Mouse (Mus musculus) lung, postnatal 0 days (tissue): ENCODE data around the gene Havcr1. TPM values are rescaled to one million over a fixed set of nuclear protein-coding genes. Genes with fewer than 3 reads are reported as not detected.

Experiments used
- ATAC-seq: fragments of 200-750 bp; cut with Nextera tagmentation; 2 replicates; pipeline ENCODE4 v1.8.0; 2017; ENCODE audit warnings: moderate library complexity
- DNase-seq: peaks from one replicate; pipeline ENCODE4 v3.0.0-alpha.2; 2016; ENCODE audit warnings: low spot score
- H3K27ac ChIP-seq: fragments of 300-500 bp; sonication (generic); 2 replicates; pipeline ENCODE4 v1.5.1; 2014; ENCODE audit warnings: antibody characterized with exemption, mild to moderate bottlenecking, low read length, mixed read lengths
- H3K27me3 ChIP-seq: fragments of 300-500 bp; sonication (generic); replicated peaks from 2 replicates; pipeline ENCODE4 v1.6.1; 2014; ENCODE audit warnings: low read length, mixed read lengths; ENCODE audit not compliant: insufficient read depth
- H3K36me3 ChIP-seq: fragments of 300-500 bp; sonication (generic); 2 replicates; pipeline ENCODE4 v1.6.1; 2014; ENCODE audit warnings: low read length, mixed read lengths; ENCODE audit not compliant: insufficient read depth
- H3K4me1 ChIP-seq: fragments of 300-500 bp; sonication (generic); 2 replicates; pipeline ENCODE4 v1.6.1; 2014; ENCODE audit warnings: antibody characterized with exemption, low read depth, low read length, mixed read lengths; ENCODE audit not compliant: insufficient read depth
- H3K4me2 ChIP-seq: fragments of 300-500 bp; sonication (generic); replicated peaks from 2 replicates; pipeline ENCODE4 v1.6.1; 2014; ENCODE audit warnings: low read depth, mild to moderate bottlenecking, low read length, moderate library complexity, mixed read lengths
- H3K4me3 ChIP-seq: fragments of 300-500 bp; sonication (generic); 2 replicates; pipeline ENCODE4 v1.5.1; 2014; ENCODE audit warnings: low read depth, low read length
- H3K9ac ChIP-seq: fragments of 300-500 bp; sonication (generic); replicated peaks from 2 replicates; pipeline ENCODE4 v1.6.1; 2014; ENCODE audit warnings: low read depth, mild to moderate bottlenecking
- H3K9me3 ChIP-seq: fragments of 300-500 bp; sonication (generic); 2 replicates; pipeline ENCODE4 v1.6.1; 2016; ENCODE audit warnings: low read length, mixed read lengths
- CTCF ChIP-seq: IDR thresholded peaks from 2 replicates; pipeline ENCODE4 v1.5.1; 2016; ENCODE audit warnings: antibody characterized with exemption, mild to moderate bottlenecking
- EP300 ChIP-seq: IDR thresholded peaks from 2 replicates; pipeline ENCODE4 v1.6.1; 2016; ENCODE audit warnings: antibody characterized with exemption, mild to moderate bottlenecking, control low read depth
- WGBS: fragments of 180-500 bp; shearing (Covaris S2); extraction: QIAGEN DNeasy Blood & Tissue Kit; methylation state at CpG from one replicate; pipeline ENCODE4 v1.1.7; 2014; 5-methylcytosine and 5-hydroxymethylcytosine counted together
- polyA plus RNA-seq: library from polyadenylated mRNA; unstranded; fragments of >200 nt; fragmentation: Nextera tagmentation; extraction: Ambion mirVana; gene quantifications from 2 replicates; pipeline ENCODE4 v1.2.1, GENCODE M21; 2015

Havcr1 gene
- polyA plus RNA-seq, 1 experiment from 2014 or later = 0.33 TPM

GRCm38 (mm10) chr11:46804440-46804839 lies 69.6 kb downstream of the Havcr1 start:
- ATAC-seq = no peak
- Histone ChIP-seq H3K9me3 (no peaks in the 10 kb centered on the region), H3K4me2 (no peak overlapping the region), H3K4me3 (no peak overlapping the region), H3K9ac (no peak overlapping the region), H3K27ac (no peak overlapping the region), H3K4me1 (no peaks in the 10 kb centered on the region), H3K27me3 (no peaks in the 10 kb centered on the region), H3K36me3 (no peaks in the 10 kb centered on the region)
- WGBS = 74% methylated on average over 2 of the region's 2 CpGs
- DNase-seq = no peak
- TF ChIP-seq EP300 = no peak
- TF ChIP-seq CTCF = no peak

- H3K9ac ChIP-seq = no peak within 1 kb of the TSS
- DNase-seq (no peak), ATAC-seq (no peak)
- WGBS = 67% methylated on average over 5 of the region's 5 CpGs
- H3K9me3 ChIP-seq = no peaks in the 10 kb centered on the region
- no peaks in the 10 kb centered on the region for H3K36me3 ChIP-seq
- TF ChIP-seq CTCF = no peak
- TF ChIP-seq EP300 = no peak
- no peaks in the 10 kb centered on the region for H3K4me1 ChIP-seq
- H3K4me3 ChIP-seq = no peak within 1 kb of the TSS
- no peaks in the 10 kb centered on the region for H3K27me3 ChIP-seq
- H3K27ac ChIP-seq = no peak within 1 kb of the TSS
- H3K4me2 ChIP-seq = no peak within 1 kb of the TSS
Measured at GRCm38 (mm10) chr11:46810511-46810910, 75.6 kb downstream of the Havcr1 start, which contains the start of gene Timd4. Gene Timd4 (plus strand): TSS chr11:46810800.

- no peak overlapping the region for H3K9ac ChIP-seq
- no peaks in the 10 kb centered on the region for H3K36me3 ChIP-seq
- ATAC-seq (no peak), DNase-seq (no peak)
- 79% methylated on average over 5 of the region's 5 CpGs for WGBS
- H3K27ac ChIP-seq = no peak overlapping the region
- H3K4me1 ChIP-seq = no peaks in the 10 kb centered on the region
- no peaks in the 10 kb centered on the region for H3K9me3 ChIP-seq
- no peak overlapping the region for H3K4me3 ChIP-seq
- TF ChIP-seq CTCF (no peak), EP300 (no peak)
- H3K4me2 ChIP-seq = no peak overlapping the region
- no peaks in the 10 kb centered on the region for H3K27me3 ChIP-seq
Measured at GRCm38 (mm10) chr11:46817692-46818091, 82.8 kb downstream of the Havcr1 start.

- no peaks in the 10 kb centered on the region for H3K9me3 ChIP-seq
- TF ChIP-seq EP300 (no peak), CTCF (no peak)
- H3K27me3 ChIP-seq = no peaks in the 10 kb centered on the region
- no peaks in the 10 kb centered on the region for H3K36me3 ChIP-seq
- DNase-seq = no peak
- no peak for ATAC-seq
- H3K27ac ChIP-seq = no peak overlapping the region
- 25% methylated on average over 4 of the region's 4 CpGs for WGBS
- H3K4me2 ChIP-seq = no peak overlapping the region
- H3K9ac ChIP-seq = no peak overlapping the region
- no peak overlapping the region for H3K4me3 ChIP-seq
- no peaks in the 10 kb centered on the region for H3K4me1 ChIP-seq
Measured at GRCm38 (mm10) chr11:46819930-46820329, 85.0 kb downstream of the Havcr1 start.

Other genes with a start within 250 kb of the Havcr1 start
- not detected in 2 replicates for gene Gm12169, start 210.9 kb upstream of the Havcr1 start, polyA plus RNA-seq
- gene BC053393, start 163.5 kb upstream of the Havcr1 start, polyA plus RNA-seq = not detected in 2 replicates
- gene Dppa1, start 105.8 kb upstream of the Havcr1 start, polyA plus RNA-seq = not detected in 2 replicates
- gene Timd2, start 28.0 kb upstream of the Havcr1 start, polyA plus RNA-seq = 0.12 TPM in 1 of 2 replicates, not detected in the other
- 0.13 and 0.14 TPM in 2 replicates for gene Timd4, start 75.7 kb downstream of the Havcr1 start, polyA plus RNA-seq